Mouse (Mus musculus): Measurements from ENCODE around the gene Cnot11. TPM values are rescaled to one million over a fixed set of nuclear protein-coding genes. Genes with fewer than 3 reads are reported as not detected.
A peak's percentile ranks its signal among the peaks of the same experiment; 100 is the strongest.

The Cnot11 gene
- 10 to 100 TPM; 18.5 to 18.8 TPM for total RNA-seq (2021)
- long read RNA-seq, experiment 1, transcript Cnot11-201 (7 exons, 3,162 nt): major isoform, 31 of 40 reads
- long read RNA-seq, experiment 1, partial matches to known transcripts: 3 of 40 reads
- long read RNA-seq, experiment 1, other reads (novel, unspliced or antisense): 5 of 40 reads
- long read RNA-seq, experiment 2, transcript Cnot11-201 (7 exons, 3,162 nt): major isoform, 25 of 29 reads
- long read RNA-seq, experiment 2, partial matches to known transcripts: 2 of 29 reads
- long read RNA-seq, experiment 2, other reads (novel, unspliced or antisense): 0 of 29 reads

DNA sequence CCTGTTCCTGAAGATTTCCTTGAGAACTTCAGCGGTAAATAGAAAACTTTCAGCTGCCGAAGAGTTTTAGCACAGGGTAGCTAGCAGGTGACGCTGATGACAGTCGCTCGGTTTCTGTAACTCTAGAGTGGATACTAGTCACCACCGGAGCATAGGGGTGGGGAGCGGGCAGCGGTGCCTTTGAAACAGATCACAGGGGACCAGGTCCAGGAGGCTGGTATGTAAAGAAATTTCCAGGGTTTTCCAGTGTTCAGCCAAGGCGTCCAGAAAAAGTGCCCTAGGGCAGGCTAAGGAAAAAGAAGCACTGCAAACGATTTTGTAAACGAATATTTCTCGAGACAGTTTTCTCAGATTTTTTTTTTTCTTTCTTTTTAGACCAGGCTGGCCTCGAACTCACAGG is at the start of gene Cnot11:
Gene Cnot11, plus strand, starts transcription at position 162 of the 400 bp plus-strand sequence.
- DNase-seq: no peak

DNA sequence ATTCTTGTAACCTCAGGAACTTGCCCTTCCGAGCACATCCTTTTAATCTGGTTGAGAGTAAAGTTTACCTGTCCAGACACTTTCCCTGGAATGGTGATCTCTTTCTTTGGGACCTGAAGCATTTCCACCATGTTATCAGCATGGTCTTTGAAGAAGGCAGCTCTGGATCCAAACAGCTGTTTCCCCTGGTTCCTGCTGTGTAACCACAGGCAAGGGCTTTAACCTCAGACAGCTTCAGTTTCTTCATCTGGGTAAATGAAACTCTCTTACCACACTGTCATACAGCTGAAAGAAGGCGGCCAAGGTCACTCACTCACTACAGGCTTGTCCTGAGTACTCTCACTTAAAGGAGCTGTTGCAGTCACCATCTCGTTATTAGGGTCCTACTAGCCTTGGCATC is 47.4 kb upstream of the Cnot11 start:
- DNase-seq: no peak

GRCm38 (mm10) chr1:39493165-39493564 is 41.6 kb upstream of the Cnot11 start:
- no peak for DNase-seq

DNA sequence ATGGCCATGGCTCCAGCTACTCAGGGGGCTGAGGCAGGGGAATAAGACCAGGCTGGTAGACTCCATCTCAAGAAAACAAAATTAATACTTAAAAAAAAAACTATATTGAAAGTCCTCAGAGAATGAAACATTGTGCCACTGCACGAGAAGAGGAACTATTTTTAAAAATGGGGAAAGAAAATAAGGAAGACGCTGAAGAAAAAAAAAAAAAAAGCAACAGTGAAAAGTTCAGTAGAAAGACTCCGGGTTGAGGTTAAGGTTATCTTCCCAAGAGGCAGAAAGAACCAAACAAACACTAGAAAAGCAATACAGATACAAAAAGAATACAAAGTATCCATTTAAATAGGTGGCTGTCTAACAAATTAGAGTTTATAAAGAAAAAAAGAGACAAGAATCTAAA is 41.1 kb upstream of the Cnot11 start:
- no peak for DNase-seq

DNA sequence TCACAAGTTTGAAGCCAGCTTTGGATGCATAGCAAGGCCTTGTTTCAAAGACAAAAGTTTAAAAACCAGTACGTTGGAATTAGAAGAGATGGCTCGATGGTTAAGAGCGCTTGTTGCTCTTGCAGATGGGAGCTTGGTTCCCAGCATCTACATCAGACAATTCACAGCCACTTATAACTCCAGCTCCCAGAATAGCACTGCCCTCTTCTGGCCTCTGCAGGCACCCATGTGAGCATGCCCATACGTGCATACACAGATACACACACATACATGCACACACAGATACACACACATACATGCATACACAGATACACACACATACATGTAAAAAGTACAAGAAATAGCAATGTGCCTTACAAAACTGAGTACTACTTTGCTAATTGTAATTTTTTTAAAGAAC is 37.8 kb upstream of the Cnot11 start:
- DNase-seq: no peak

- no peak for DNase-seq
These were observed 37.0 kb upstream of the Cnot11 start for GRCm38 (mm10) chr1:39497748-39498147.

DNA sequence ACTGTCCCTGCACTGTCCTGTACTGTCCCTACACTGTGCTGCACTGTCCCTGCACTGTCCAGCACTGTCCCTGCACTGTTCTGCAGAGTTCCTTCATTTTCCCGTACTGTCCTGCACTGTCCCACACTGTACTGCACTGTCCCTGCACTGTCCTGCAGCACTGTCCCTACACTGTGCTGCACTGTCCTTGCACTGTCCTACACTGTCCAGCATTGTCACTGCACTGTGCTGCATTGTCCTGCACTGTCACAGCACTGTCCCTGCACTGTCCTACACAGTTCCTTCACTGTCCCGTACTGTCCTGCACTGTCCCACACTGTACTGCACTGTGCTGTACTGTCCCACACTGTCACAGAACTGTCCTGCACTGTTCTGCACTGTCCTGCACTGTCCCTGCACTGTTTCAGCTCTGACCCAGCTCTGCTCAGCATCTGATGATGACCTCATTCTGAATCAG is 35.3 kb upstream of the Cnot11 start:
- DNase-seq: no peak

DNA sequence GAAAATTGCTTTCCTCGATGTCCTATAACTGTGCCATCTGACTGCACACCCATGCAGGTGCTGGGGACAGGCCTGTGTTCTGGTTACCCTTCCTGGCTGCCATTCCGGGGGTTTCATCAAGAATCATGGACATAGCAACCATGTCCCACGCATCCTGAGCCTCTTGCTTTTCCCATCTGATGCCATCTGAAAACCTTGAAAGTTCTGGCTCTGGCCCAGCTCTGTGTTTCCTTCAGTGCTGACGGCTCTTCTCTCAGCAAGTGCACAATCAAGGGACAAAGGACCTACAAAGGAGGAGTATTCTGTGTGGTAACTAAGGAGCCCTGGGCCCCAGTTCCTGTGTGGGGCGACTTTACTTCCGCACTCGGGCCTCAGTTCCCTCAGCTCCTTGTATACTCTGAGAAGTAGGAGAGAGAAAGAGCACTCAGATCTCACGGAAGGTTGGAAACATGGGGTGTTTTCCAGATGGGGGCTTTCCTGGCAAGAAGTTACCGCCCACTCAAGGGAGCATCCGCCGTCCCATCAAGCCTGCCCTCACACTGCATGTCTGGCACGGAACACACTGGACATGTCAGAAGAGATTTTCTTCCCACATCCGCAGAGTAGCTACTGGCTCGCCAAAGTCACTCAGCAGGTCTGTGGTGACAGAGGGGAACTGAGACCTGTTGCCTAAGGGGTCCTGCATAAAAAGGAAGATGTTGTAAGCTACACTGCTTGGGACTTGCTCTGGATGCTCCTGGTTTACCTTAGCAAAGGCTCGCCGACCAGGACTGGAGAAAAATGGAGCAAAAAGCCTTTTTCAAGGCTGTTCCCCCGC is 31.8 kb upstream of the Cnot11 start:
- peak; percentile 57 for DNase-seq

DNA sequence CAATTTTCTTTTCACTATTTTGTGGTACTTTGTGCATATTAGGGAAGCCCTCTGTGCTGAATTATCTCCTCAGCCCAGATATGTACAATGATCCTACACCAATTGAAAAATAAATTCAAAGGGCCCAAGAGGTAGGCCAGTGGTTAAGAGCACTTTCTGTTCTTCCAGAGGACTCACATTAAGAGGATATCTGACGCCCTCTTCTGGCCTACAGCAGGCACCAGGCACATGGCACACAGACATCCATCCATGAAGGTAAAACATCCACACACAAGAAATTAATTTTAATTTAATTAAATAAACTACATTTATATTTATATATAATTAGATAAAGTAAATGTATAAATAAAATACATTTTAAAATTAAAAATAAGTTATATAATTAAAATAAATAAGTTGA is 30.5 kb upstream of the Cnot11 start:
- no peak for DNase-seq

DNA sequence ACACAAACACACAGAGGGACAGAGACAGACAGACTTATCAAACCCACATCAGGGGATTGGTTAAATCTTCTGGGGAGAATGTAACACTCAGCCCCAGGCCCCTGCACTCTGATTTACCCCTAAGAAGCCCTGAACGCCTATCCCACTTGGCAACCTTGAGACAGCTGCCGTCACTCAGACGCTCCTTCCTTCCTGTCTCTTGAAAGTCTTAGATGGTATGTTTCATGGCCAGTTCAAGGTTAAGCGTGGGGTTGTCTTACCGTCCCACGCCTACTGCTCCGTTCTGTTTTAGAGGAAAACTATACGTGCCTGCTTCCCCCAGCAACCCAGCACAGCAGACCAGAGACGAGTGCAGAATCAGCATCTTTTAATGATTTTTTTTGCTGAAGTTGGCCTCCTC is 29.2 kb upstream of the Cnot11 start:
- DNase-seq: no peak

GRCm38 (mm10) chr1:39511775-39512174 is 23.0 kb upstream of the Cnot11 start:
- no peak for DNase-seq

DNA sequence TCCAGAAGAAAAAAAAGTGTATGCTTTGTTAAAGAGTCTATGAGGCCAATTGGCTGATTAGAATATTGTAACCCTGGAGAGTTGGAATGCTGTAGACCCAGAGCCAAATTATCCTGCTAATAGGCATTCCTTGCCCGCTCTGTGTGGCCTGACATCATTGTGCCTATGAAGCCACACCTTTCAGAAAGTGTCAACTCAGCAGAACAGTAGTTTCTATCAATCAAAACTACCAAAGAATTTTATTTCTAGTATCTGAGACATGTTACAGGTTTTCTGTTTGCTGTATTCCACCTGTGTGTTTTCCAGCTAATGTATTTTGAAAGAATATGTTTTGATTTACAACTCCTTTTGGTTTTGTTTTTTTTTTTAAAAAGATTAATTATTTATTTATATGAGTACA is 22.6 kb upstream of the Cnot11 start:
- DNase-seq: no peak

- no peak for DNase-seq
These were observed 19.3 kb upstream of the Cnot11 start for GRCm38 (mm10) chr1:39515303-39515991.

GRCm38 (mm10) chr1:39521326-39521725 is 13.5 kb upstream of the Cnot11 start:
- no peak for DNase-seq

GRCm38 (mm10) chr1:39522519-39522918 is 12.3 kb upstream of the Cnot11 start:
- DNase-seq: no peak

DNA sequence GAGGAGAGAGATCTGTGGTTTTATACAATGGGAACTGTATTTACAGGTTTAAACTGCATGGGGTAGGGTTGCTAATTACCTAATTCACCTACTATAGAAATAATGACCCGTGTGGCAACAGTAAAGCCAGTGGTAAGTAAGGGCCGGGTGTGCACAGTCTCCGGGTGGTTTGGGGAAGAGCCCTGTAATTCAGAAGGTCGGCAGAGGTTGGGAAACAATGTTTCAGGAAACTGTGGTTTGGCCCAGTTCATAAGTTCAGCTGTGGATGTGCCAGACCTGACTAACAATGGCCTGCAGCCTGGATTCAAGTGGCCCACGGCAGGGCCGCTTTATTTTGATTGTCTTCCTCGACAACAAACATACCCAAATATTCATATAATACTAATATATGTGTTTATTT is 9.0 kb upstream of the Cnot11 start:
- no peak for DNase-seq

- DNase-seq: no peak
These were observed 8.2 kb upstream of the Cnot11 start for GRCm38 (mm10) chr1:39526371-39527167.

GRCm38 (mm10) chr1:39527432-39527831 is 7.4 kb upstream of the Cnot11 start:
- DNase-seq: peak; percentile 91

GRCm38 (mm10) chr1:39528319-39528718 is 6.5 kb upstream of the Cnot11 start:
- DNase-seq: no peak

GRCm38 (mm10) chr1:39530258-39530943 is 4.4 kb upstream of the Cnot11 start:
- peak; percentile 86 for DNase-seq

DNA sequence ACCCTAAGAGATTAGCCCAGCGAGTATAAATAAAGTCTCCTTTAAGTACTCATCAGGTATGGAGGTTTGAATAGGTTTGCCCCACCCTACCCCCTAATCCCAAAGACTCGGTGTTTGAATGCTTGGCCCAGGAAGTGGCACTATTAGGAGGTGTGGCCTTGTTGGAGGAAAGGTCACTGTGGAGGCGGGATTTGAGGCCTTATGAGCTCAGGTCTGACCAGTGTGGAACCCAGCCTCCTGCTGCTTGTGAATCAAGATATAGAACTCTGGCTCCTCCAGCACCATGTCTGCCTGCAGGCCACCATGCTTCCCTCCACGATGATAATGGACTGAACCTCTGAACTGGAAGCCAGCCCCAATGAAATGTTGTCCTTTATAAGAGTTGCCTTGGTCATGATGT is 3.8 kb upstream of the Cnot11 start:
- no peak for DNase-seq

DNA sequence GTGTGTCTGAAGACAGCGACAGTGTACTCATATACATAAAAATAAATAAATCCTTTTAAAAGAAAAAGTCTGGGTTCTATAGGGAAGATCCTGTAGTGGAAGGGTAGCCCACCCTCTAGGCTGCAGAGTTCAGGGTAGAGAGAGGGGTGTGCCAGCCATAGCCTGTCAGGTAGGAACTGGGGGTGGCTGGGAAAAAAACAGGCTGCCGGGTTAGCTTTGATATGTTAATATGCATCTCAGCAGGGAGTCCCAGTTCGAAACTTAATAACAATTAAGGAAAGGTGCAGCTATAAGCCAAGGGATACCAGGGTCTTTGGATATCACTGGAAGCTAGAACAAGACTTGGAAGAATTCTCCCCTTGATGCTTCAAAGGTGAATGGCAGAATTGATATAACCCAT is 875 bp upstream of the Cnot11 start:
- DNase-seq: no peak

Data from adrenal gland, postnatal 10 days (tissue).